Mouse (Mus musculus) E14TG2a.4 (cell line): ENCODE measurements around the gene Doc2g.

Source experiments
- H3K27me3 ChIP-seq: 2 replicates; pipeline ENCODE4 v1.6.1; 2014; ENCODE audit warnings: low read length, control low read depth; ENCODE audit not compliant: insufficient read depth
- H3K36me3 ChIP-seq: 2 replicates; pipeline ENCODE4 v1.6.1; 2014; ENCODE audit warnings: low read length, control low read depth; ENCODE audit not compliant: insufficient read depth
- H3K4me1 ChIP-seq: replicated peaks from 2 replicates; pipeline ENCODE4 v1.6.1; 2014; ENCODE audit warnings: low read depth, low read length, control low read depth
- H3K4me3 ChIP-seq: replicated peaks from 2 replicates; pipeline ENCODE4 v1.5.1; 2014; ENCODE audit warnings: mild to moderate bottlenecking, low read length
- H3K9me3 ChIP-seq: 2 replicates; pipeline ENCODE4 v1.6.1; 2014; ENCODE audit warnings: low read length, control low read depth
- CTCF ChIP-seq: conservative IDR thresholded peaks from 2 replicates; pipeline ENCODE4 v1.5.1; 2014; ENCODE audit warnings: low read length
- NANOG ChIP-seq: IDR thresholded peaks from 2 replicates; pipeline ENCODE4 v1.6.1; 2014; ENCODE audit warnings: borderline replicate concordance, low read length, mixed read lengths
- POU5F1 ChIP-seq: IDR thresholded peaks from 2 replicates; pipeline ENCODE4 v1.6.1; 2014; ENCODE audit warnings: low read length, borderline replicate concordance

Doc2g gene

DNA sequence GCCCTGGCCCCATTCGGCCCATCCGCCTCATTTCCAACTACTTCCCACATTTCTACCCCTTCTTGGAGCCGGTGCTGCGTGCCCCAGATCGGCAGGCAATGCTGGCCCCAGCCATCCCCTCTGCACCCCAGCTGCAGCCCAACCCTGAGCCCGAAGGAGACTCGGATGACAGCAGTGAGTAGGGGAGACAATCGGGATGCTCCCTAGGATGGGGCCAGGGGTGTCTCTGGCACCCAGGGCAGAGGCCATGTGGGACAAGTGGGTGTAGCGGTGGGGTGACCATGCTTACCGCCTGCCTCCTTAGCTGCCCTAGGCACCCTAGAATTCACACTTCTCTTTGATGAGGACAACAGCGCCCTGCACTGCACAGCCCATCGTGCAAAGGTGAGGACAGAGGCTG, 528 bp downstream of the Doc2g start:
- Histone ChIP-seq H3K27me3 (no peaks in the 10 kb centered on the region; the same call in 1 of the 2 replicates), H3K36me3 (peaks cover 45% of the 10 kb centered on the region), H3K9me3 (no peaks in the 10 kb centered on the region), H3K4me3 (peak overlapping the region; percentile 72), H3K4me1 (peaks cover 64% of the 10 kb centered on the region)
- TF ChIP-seq NANOG (no peak), CTCF (no peak), POU5F1 (no peak)

DNA sequence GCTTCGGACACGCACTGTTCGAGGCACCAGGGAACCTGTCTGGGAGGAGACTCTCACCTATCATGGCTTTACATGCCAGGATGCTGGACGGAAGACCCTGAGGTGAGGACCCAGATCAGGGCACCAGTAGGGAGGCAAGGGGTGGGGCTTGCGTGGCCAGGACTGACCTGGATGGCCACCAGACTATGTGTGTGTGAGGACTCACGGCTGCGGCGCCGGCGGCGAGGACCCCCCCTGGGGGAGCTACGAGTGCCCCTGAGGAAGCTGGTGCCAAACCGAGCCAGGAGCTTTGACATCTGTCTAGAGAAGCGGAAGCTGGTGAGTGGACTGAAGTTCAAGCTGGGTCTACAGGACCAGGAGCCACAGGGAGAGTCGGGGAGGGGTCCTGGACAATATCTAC, 1.2 kb downstream of the Doc2g start:
- H3K27me3 ChIP-seq = no peaks in the 10 kb centered on the region
- peak overlapping the region; percentile 72; the same call in 1 of the 2 replicates for H3K4me3 ChIP-seq
- H3K36me3 ChIP-seq = peaks cover 52% of the 10 kb centered on the region
- H3K4me1 ChIP-seq = peaks cover 58% of the 10 kb centered on the region
- no peaks in the 10 kb centered on the region for H3K9me3 ChIP-seq
- TF ChIP-seq POU5F1 (no peak), CTCF (no peak), NANOG (no peak)

DNA sequence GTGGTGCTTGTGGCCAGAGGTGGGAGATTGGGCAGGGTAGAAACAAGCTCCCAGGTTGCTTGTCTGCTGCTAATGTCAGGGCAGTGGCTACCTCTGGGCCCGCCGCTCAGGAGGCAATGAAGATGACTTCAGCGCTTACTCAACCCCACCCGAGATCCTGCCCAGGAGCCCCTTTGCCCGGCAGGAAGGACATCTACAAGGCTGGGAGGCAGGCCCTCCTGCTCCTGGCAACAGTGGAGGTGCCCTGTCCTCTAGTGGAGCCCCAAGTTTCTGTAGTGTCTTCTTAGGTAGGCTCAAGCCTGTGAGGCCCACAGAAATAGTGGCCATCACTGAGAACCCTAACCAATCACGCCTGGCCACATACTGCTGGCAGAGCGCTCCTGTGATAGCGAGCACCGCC, 2.0 kb downstream of the Doc2g start:
- Histone ChIP-seq H3K4me1 (peaks cover 52% of the 10 kb centered on the region), H3K4me3 (no peak overlapping the region), H3K27me3 (no peaks in the 10 kb centered on the region), H3K36me3 (peaks cover 60% of the 10 kb centered on the region), H3K9me3 (no peaks in the 10 kb centered on the region)
- TF ChIP-seq NANOG = no peak
- TF ChIP-seq CTCF = no peak
- TF ChIP-seq POU5F1 = no peak

DNA sequence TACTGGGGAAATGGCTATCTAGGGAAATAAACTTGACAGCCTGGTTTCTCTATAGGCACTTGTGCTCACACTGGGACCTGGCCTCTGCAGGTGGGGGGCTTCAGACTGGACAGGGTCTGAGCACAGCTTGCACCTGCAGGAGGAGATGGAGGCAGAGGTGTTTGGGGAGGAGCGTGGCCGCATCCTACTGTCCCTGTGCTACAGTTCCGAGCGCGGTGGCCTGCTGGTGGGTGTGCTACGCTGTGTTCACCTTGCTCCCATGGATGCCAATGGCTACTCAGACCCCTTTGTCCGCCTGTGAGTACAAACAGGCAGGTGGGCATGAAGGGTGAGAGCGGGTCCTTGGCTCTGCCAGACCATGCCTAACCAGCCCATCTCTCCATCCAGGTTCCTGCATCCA, 2.9 kb downstream of the Doc2g start:
- TF ChIP-seq NANOG (no peak), POU5F1 (no peak), CTCF (no peak)

DNA sequence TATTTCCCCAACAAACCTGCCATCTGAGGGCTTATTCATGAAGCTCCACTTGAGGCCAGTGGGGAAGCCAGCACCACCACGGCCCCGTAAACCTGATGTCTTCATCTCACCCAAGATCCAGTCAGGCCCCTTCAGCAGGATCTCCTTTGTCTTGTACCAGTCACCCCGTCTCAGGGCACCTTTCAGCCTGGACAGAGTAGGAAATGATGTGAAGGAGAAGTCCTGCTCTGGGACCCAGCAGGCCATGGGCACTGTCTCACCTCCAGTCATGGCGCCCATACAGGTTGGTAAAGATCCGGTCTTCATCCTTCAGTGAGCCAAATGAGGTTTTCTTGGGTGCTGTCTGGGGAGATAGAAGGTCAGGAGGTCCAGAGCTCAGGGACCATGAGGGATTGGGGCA, 8.0 kb downstream of the Doc2g start:
- Histone ChIP-seq H3K9me3 (no peaks in the 10 kb centered on the region), H3K4me3 (peak overlapping the region; percentile 98), H3K27me3 (no peaks in the 10 kb centered on the region), H3K4me1 (peaks cover 48% of the 10 kb centered on the region), H3K36me3 (peaks cover 54% of the 10 kb centered on the region)
- TF ChIP-seq CTCF (no peak), NANOG (no peak), POU5F1 (no peak)

More for the DNA sequence above, 2.9 kb downstream of the Doc2g start:
- H3K9me3 ChIP-seq = no peaks in the 10 kb centered on the region
- H3K36me3 ChIP-seq = peaks cover 69% of the 10 kb centered on the region
- H3K27me3 ChIP-seq = no peaks in the 10 kb centered on the region
- H3K4me1 ChIP-seq = peaks cover 52% of the 10 kb centered on the region
- H3K4me3 ChIP-seq = no peak overlapping the region

DNA sequence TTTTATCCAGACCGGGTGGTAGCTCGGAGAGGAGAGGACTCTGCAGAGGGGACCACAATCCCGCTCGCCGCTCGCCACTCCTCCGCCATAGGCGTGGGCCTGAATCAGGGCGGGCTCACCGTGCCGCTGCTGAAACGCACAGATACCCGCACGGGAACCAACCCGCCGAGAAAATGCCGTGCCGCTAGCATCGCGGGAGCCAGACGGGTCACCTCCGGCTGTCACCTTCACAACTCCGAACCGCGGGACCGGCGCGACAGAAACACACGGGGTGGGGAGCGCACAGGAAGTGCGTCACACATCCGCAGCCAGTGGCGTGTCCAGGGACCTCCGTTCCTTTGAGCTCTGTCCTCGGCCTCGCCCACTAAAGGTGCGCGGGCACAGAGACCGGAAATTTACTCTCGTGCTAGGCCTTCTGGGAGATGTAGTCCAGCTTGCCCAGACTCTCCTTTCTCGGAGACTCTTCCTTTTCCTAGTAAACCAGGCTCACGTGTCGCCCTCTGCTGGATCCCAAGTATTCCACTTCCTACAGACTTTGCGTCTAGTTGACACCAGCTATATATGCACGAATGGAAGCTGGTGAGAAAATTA, 9.4 kb downstream of the Doc2g start, which contains the start of gene Ndufv1:
Ndufv1 (minus strand) TSS at position 375 of the 591 bp plus-strand sequence.
- peaks cover 55% of the 10 kb centered on the region for H3K4me1 ChIP-seq
- peaks cover 40% of the 10 kb centered on the region for H3K36me3 ChIP-seq
- TF ChIP-seq CTCF (peak; percentile 59), POU5F1 (no peak)
- no peaks in the 10 kb centered on the region for H3K27me3 ChIP-seq
- no peaks in the 10 kb centered on the region for H3K9me3 ChIP-seq
- peak within 1 kb of the TSS; percentile 98 for H3K4me3 ChIP-seq

DNA sequence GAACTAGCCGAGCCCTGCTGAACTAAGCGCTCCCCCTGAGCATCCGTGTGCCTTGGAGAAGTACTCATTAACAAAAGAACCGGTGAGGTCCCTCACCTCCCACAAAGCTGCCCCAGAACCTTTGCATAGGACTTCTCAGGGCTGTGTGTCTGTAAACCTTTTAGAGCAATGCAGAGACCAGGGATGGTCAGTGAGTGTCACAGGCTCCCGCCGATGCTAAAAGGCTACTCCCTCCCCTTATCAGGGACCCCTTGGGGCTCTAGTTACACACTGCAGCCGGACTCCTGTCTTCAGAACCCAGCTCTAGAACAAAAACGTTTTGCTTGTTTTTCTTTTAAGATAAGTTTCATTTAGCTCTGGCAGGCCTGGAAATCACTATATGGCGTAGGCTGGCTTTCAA, 10.0 kb downstream of the Doc2g start:
- Histone ChIP-seq H3K4me1 (peaks cover 61% of the 10 kb centered on the region), H3K36me3 (peaks cover 34% of the 10 kb centered on the region), H3K9me3 (no peaks in the 10 kb centered on the region), H3K4me3 (peak overlapping the region; percentile 98), H3K27me3 (no peaks in the 10 kb centered on the region)
- TF ChIP-seq CTCF (no peak), POU5F1 (no peak), NANOG (no peak)

DNA sequence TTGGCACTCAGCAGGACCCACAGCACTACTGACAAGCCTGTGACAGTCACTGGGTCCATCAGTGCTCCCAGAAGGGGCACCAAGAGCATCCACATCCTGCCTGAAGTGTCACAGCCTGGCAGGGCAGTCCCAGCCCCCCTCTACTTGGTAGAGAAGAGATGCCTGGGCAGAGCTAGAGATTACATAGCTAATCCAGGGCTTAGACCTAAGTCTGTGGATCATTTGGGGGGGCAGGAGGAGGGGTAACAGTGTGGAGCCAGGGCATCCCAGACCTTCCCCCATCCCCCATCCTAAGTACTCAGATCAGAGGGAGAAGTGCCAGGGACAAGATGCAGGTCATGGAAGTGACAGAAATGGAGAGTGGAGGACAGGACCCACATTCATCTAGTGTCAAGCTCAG, 11.7 kb downstream of the Doc2g start:
- Histone ChIP-seq H3K4me3 (no peak overlapping the region), H3K27me3 (no peaks in the 10 kb centered on the region), H3K9me3 (no peaks in the 10 kb centered on the region), H3K4me1 (peaks cover 78% of the 10 kb centered on the region), H3K36me3 (peaks cover 17% of the 10 kb centered on the region)
- TF ChIP-seq POU5F1 (no peak), NANOG (no peak), CTCF (no peak)

DNA sequence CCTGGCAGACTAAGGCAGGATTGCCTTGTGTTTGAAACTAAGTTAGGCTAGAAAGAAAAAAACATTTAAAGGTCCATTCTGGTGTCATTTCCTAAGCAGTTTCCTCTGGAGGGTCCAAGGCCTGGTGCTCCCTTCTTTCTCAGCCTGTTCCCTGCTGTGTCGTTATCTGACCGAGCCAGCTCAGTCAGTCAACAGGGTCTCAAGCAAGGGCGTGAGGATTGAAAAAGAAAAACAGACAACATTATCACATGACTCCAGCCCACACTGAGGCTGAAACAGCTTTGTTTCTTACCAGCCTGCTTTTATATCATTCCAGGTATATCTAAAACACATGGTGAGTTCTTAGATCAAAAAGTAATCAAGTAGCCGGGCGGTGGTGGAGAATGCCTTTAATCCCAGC, 12.5 kb downstream of the Doc2g start:
- no peaks in the 10 kb centered on the region for H3K27me3 ChIP-seq
- peaks cover 9% of the 10 kb centered on the region for H3K36me3 ChIP-seq
- TF ChIP-seq NANOG (no peak), CTCF (no peak), POU5F1 (no peak)
- H3K9me3 ChIP-seq = no peaks in the 10 kb centered on the region
- peak overlapping the region; percentile 0; the same call in 1 of the 2 replicates for H3K4me3 ChIP-seq
- H3K4me1 ChIP-seq = peaks cover 83% of the 10 kb centered on the region
